Mouse (Mus musculus) cerebellum, adult 2 months (tissue): Measurements from ENCODE around the gene Zfp36.

Experiments
- CTCF ChIP-seq: fragments of 200-500 bp; IDR thresholded peaks from 2 replicates; pipeline ENCODE4 v1.5.1; 2011; ENCODE audit warnings: low read depth, mild to moderate bottlenecking, control low read depth, low read length, moderate library complexity, borderline replicate concordance; ENCODE audit not compliant: insufficient read depth
- POLR2A ChIP-seq: fragments of 200-500 bp; IDR thresholded peaks from 2 replicates; pipeline ENCODE4 v1.6.1; 2011; ENCODE audit warnings: low read length, control low read depth, borderline replicate concordance; ENCODE audit not compliant: insufficient read depth

DNA sequence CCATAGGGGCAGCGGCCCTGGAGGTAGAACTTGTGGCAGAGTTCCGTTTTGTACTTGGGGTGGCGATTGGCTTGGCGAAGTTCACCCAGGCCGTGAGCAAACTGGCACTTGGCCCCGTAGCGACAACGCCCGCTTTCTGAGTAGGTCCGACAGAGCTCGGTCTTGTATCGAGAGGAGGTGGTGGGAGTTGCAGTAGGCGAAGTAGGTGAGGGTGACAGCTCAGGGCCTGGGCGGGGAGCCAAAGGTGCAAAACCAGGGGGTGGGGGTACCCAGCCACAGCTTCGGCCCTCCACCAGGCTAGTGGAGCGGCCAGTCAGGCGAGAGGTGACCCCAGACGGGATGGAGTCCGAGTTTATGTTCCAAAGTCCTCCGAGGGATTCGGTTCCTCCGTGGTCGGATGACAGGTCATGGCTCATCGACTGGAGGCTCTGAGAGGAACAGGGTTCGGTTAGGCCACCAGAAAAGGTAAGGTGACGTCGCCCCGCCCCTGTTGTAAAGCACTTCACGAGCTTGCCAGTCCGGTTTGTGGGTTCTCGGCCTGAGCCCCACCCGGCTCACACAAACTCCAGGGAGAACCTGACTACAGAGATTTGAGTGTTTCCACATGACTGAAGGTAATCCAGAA is 1.9 kb downstream of the Zfp36 start:
- TF ChIP-seq CTCF = no peak
- no peak for TF ChIP-seq POLR2A
